Mouse (Mus musculus): ENCODE data around the gene Gch1. TPM values are rescaled to one million over a fixed set of nuclear protein-coding genes. Genes with fewer than 3 reads are reported as not detected.

Gene Gch1
- total and polyA plus RNA-seq, 3 experiments, result 4.4 to 6.6 TPM; not detected in 1

- peak; percentile 15 for DNase-seq (ENCODE audit: low read depth, low spot score)
- no peak overlapping the region for H3K27ac ChIP-seq (ENCODE audit: control insufficient read depth, low read depth, low read length)
- no peaks in the 10 kb centered on the region for H3K79me2 ChIP-seq (ENCODE audit: control insufficient read depth, insufficient read depth, low read length, poor library complexity)
- no peak overlapping the region for H3K4me3 ChIP-seq (ENCODE audit: control insufficient read depth in 1 of 2, insufficient read depth in 1 of 2, low read depth in 2 of 2, low read length in 2 of 2)
- peaks cover 0 to 2% of the 10 kb centered on the region in 2 experiments; a peak in 1 of 4 replicates for H3K36me3 ChIP-seq (ENCODE audit: control insufficient read depth in 1 of 2, insufficient read depth in 2 of 2, low read length in 2 of 2)
- no peaks in the 10 kb centered on the region for H3K9me3 ChIP-seq (replicated peaks; ENCODE audit: insufficient read depth, low read length)
- H3K27me3 ChIP-seq (ENCODE audit: control insufficient read depth in 1 of 2, insufficient read depth in 2 of 2, low read length in 2 of 2), result no peaks in the 10 kb centered on the region
- H3K9ac ChIP-seq (ENCODE audit: control insufficient read depth, low read depth, low read length, poor library complexity, severe bottlenecking), result no peak overlapping the region
- TF ChIP-seq GATA1 (IDR thresholded peaks at IDR 0.05; ENCODE audit: low read depth, low read length) (0 out of 2 replicates have a peak, but pooled peaks have one; percentile 29), TCF12 (IDR thresholded peaks at IDR 0.05; ENCODE audit: low read depth, low read length) (no peak), ZC3H11A (IDR thresholded peaks at IDR 0.05; ENCODE audit: low read depth, low read length) (no peak), RCOR1 (IDR thresholded peaks at IDR 0.05; ENCODE audit: low read depth, low read length) (no peak), USF2 (IDR thresholded peaks at IDR 0.05; ENCODE audit: borderline replicate concordance in 1 of 2, insufficient read depth in 1 of 2, low read depth in 1 of 2, low read length in 2 of 2) (no peak), CHD1 (IDR thresholded peaks at IDR 0.05; ENCODE audit: low read depth, low read length) (no peak)
- 0 out of 4 replicates have a peak, but pooled peaks cover 2 to 4% of the 10 kb centered on the region in 2 experiments for H3K4me1 ChIP-seq (ENCODE audit: control insufficient read depth in 1 of 2, insufficient read depth in 2 of 2, low read length in 2 of 2)
These were observed 55.3 kb downstream of the Gch1 start for GRCm38 (mm10) chr14:47133948-47134347.

GRCm38 (mm10) chr14:47127987-47128386 lies 61.2 kb downstream of the Gch1 start:
- no peaks in the 10 kb centered on the region for H3K79me2 ChIP-seq (ENCODE audit: control insufficient read depth, insufficient read depth, low read length, poor library complexity)
- DNase-seq (ENCODE audit: low read depth, low spot score), result no peak
- H3K36me3 ChIP-seq (ENCODE audit: control insufficient read depth in 1 of 2, insufficient read depth in 2 of 2, low read length in 2 of 2), result no peaks in the 10 kb centered on the region
- no peaks in the 10 kb centered on the region for H3K4me1 ChIP-seq (ENCODE audit: control insufficient read depth in 1 of 2, insufficient read depth in 2 of 2, low read length in 2 of 2)
- H3K27me3 ChIP-seq (ENCODE audit: control insufficient read depth in 1 of 2, insufficient read depth in 2 of 2, low read length in 2 of 2), result peaks cover 0 to 2% of the 10 kb centered on the region in 2 experiments; a peak in 1 of 4 replicates
- no peak overlapping the region for H3K4me3 ChIP-seq (ENCODE audit: control insufficient read depth in 1 of 2, insufficient read depth in 1 of 2, low read depth in 2 of 2, low read length in 2 of 2)
- TF ChIP-seq NRF1 (IDR thresholded peaks at IDR 0.05; ENCODE audit: insufficient read depth, low read depth, low read length, poor library complexity, severe bottlenecking) (no peak), TAL1 (IDR thresholded peaks at IDR 0.05; ENCODE audit: low read length) (no peak), MAX (IDR thresholded peaks at IDR 0.05; ENCODE audit: low read length) (no peak), MYC (IDR thresholded peaks at IDR 0.05; ENCODE audit: low read depth, low read length) (no peak), RCOR1 (IDR thresholded peaks at IDR 0.05; ENCODE audit: low read depth, low read length) (no peak), ZC3H11A (IDR thresholded peaks at IDR 0.05; ENCODE audit: low read depth, low read length) (no peak), SIN3A (IDR thresholded peaks at IDR 0.05; ENCODE audit: low read length) (no peak), SMC3 (IDR thresholded peaks at IDR 0.05; ENCODE audit: low read depth, low read length) (no peak), ZKSCAN1 (IDR thresholded peaks at IDR 0.05; ENCODE audit: low read depth, low read length) (no peak), MYB (IDR thresholded peaks at IDR 0.05; ENCODE audit: low read depth, low read length) (no peak), BHLHE40 (IDR thresholded peaks at IDR 0.05; ENCODE audit: borderline replicate concordance, low read depth, low read length) (no peak), ZMIZ1 (IDR thresholded peaks at IDR 0.05; ENCODE audit: low read depth, low read length) (no peak), MXI1 (IDR thresholded peaks at IDR 0.05; ENCODE audit: low read depth, low read length) (no peak), TCF12 (IDR thresholded peaks at IDR 0.05; ENCODE audit: low read depth, low read length) (no peak), MAFK (IDR thresholded peaks at IDR 0.05; ENCODE audit: borderline replicate concordance, low read depth, low read length) (no peak), POLR2AphosphoS5 (IDR thresholded peaks at IDR 0.05; ENCODE audit: borderline replicate concordance, low read depth, low read length) (no peak), MAZ (IDR thresholded peaks at IDR 0.05; ENCODE audit: low read depth, low read length) (no peak)
- H3K9ac ChIP-seq (ENCODE audit: control insufficient read depth, low read depth, low read length, poor library complexity, severe bottlenecking), result no peak overlapping the region
- H3K9me3 ChIP-seq (replicated peaks; ENCODE audit: insufficient read depth, low read length), result no peaks in the 10 kb centered on the region
- H3K27ac ChIP-seq (ENCODE audit: control insufficient read depth, low read depth, low read length), result no peak overlapping the region

All from MEL (cell line).